Mouse (Mus musculus) cerebellum, postnatal 4 days (tissue): Measurements from ENCODE around the gene Gnb1l.
A peak's percentile ranks its signal among the peaks of the same experiment; 100 is the strongest.
"Not testable (repeated sequence)": the region's sequence is repeated elsewhere in the genome, so short reads cannot be mapped to it uniquely, and the experiment has no call there.

ENCODE experiments used
- DNase-seq, 2 experiments: peaks; one replicate each; pipeline ENCODE4 v3.0.0; 2022; ENCODE audit warnings: low spot score in 2 of 2, mixed read lengths in 1 of 2

Gene Gnb1l

GRCm38 (mm10) chr16:18483839-18484238 is 14.7 kb upstream of the Gnb1l start:
- DNase-seq: no peak

DNA sequence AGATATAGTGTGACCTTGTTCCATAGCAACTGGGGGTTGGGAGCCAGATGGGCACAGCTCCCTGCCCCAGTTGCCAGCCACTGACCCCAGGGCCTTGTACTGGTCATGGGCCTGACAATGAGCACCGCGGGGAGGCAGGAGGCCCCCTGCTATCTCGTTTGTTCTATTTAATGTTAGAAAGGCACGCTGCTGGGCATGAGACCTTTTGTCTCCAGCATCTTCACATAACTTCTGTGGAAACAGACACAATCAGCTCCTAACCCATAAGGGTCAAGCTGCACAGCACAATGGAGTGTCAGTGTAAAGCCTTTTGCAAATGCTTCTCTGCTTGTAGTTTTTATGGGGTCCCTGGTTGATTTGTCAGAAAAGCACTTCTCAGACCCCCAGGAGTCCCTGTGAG is 14.1 kb upstream of the Gnb1l start:
- DNase-seq: no peak

GRCm38 (mm10) chr16:18484794-18485435 is 13.6 kb upstream of the Gnb1l start:
- no peak for DNase-seq

DNA sequence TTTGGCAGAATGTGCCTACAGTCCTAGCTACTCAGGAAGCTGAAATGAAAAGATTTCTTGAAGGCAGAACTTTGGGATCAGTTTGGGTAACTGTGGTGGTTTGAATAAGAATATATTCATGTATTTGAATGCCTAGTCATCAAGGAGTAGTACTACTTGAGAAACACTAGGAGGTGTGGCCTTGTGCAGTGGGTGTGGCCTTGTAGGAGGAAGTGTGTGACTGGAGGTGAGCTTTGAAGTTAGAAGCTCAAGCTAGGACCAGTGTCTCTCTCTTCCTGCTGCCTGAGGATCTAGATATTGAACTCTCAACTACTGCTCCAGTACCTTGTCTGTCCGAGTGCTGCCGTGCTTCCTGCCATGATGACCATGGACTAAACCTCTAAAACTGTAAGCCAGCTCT is 12.4 kb upstream of the Gnb1l start:
- DNase-seq: no peak

- no peak for DNase-seq
These were observed 8.2 kb upstream of the Gnb1l start for GRCm38 (mm10) chr16:18490281-18490680.

- no peak for DNase-seq
These were observed 7.6 kb upstream of the Gnb1l start for GRCm38 (mm10) chr16:18490894-18491293.

- no peak for DNase-seq
These were observed 523 bp upstream of the Gnb1l start for GRCm38 (mm10) chr16:18497865-18498515.

DNA sequence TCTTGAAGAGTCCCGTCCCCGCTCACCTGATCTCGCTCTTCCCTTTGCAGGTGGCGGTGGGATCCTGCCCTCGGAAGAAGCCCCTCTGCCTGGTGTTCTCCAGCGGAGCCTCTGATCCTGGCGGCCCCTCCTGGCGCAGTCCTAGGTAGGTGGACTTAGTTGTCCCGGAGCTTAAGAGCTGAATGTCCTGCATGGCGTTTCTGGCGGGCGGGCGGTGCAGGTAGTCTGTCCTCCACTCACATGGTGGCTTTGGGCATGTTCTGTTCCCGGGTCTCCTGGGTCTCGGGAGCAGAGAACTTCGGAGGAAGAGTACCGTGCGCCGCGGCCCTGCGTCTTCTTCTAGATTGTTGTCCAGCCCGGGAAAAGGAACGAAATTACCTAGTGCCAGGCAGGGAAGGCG is 483 bp downstream of the Gnb1l start:
- no peak for DNase-seq

GRCm38 (mm10) chr16:18501531-18501930 is 3.0 kb downstream of the Gnb1l start:
- DNase-seq: no peak

DNA sequence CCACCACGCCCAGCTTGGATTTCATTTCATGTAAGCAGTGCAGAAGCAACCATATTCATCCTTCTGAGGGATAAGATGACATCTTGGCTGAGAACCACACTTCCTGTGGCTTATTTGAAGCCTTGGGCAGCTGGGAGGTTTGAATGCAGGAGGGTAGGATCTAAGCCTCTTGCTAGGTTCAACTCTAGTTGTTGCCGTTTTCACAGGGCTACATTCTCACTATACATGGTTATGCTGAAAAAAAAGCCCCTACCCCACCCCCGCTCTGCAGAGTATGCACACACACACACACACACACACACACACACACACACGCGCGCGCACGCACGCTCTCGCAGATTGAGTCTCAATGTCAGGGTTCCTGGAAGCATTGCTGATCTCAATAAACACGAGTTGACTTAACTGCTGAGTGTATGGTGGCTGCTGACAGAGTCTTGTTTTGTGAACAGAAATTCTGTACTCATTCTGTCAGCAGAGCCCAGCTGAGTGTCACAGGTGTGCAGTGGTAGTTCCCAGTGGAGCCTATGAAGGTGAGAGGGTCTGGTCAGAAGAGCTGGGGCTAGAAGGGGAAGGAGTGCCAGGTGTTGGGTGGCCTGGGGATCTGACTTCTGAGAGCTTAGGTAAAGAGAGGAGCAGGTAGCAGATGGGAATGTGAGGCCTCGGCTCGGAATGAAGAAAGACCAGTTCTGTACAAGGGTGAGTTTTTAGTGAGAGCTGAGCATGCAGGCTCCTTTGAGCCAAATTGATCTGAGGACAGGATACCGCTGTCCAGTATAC is 5.2 kb downstream of the Gnb1l start:
- no peak for DNase-seq

- no peak for DNase-seq
These were observed 8.1 kb downstream of the Gnb1l start for GRCm38 (mm10) chr16:18506524-18507199.

DNA sequence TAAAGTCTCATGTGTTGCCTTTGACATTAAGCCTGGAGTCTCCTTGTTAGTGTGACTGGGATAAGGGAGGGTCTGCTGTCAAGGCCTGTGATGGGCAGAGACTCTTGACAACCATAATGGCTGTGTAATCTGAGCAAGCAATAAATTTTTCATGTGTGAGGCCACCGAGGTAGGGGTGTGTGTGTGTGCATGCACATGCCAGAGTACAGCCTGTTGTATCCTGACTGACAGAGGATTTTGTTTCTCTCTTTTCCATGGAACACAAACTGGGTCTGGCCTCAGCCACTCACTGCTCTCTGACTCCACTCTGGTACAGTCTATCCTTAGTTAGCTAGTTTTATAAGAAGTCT is 8.7 kb downstream of the Gnb1l start:
- DNase-seq: no peak

- DNase-seq: no peak
These were observed 13.2 kb downstream of the Gnb1l start for GRCm38 (mm10) chr16:18511741-18512140.

- DNase-seq: no peak
These were observed 15.0 kb downstream of the Gnb1l start for GRCm38 (mm10) chr16:18513508-18513907.

DNA sequence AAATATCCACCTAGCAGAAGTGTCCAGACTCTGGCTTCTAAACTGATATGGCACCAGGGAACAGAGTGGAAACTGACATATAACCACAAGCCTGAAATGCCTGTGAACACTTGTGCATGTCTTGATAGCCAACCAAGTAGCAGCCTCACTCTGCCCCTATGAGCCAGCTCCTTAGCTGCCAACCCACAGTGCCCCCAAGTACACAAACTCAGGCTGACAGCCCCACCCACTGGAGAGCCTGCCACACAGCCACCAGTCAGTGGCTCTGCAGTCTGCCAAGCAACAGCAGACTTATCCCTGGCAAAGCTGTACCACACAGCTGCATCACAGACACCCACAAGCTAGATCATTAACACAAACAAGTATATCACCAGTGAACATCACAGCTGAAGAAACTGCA is 19.6 kb downstream of the Gnb1l start:
- peak in 1 of 2 experiments; percentile 22 for DNase-seq

DNA sequence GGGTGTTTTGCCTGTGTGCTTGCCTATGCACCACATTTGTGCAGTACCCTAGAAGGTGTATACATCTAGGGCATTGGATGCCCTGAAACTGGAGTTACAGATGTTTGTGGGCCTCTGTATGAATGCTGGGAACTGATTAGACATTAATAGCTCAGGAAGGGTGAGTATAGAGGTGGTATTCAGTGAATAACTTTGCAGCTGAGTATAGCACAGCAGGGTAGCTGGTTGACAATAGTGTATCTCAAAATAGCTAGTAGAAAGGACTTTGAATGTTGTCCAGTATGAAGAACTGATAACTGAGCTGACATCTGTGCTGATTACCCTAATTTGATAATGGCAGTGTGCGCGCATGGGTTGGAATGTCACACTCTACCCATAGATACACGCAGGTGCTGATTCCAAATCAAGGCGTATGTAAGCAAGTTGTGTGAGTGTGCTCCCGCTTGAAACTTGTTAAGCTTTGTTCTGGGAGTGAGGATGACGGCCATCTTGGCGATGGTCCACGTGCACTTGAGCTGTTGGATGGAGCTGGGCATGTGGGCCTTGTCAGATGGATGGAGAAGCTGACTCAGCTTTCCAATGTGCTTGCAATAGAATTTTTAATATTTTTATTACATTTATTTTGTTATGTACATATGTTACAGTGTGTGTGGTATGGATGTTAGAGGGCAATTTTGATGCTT is 25.2 kb downstream of the Gnb1l start:
- peak in 1 of 2 experiments; percentile 7 for DNase-seq

GRCm38 (mm10) chr16:18528656-18529055 is 30.1 kb downstream of the Gnb1l start:
- peak in 1 of 2 experiments; percentile 3 for DNase-seq

- DNase-seq: not testable (repeated sequence)
These were observed 34.5 kb downstream of the Gnb1l start for GRCm38 (mm10) chr16:18533061-18533460.

- no peak for DNase-seq
These were observed 39.0 kb downstream of the Gnb1l start for GRCm38 (mm10) chr16:18537407-18537990.

DNA sequence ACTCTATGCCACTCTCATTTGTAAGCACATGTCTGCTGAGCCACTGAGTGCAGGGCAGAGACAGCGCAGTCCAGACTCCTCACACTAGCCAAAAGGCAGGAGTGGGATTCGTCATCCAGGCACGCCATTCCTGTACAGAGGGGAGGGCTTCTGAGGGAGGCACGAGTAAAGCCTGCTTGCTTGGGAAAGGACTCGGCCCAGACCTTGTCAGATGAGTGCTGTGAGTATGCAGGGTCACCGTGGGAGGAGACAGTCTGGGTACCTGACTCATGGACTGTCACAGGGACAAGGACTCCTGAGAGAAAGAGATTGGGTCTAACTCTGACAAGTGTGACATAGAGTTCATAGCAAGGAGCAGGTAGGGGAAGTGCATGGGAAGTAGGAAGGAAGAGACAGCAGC is 40.8 kb downstream of the Gnb1l start:
- no peak for DNase-seq

DNA sequence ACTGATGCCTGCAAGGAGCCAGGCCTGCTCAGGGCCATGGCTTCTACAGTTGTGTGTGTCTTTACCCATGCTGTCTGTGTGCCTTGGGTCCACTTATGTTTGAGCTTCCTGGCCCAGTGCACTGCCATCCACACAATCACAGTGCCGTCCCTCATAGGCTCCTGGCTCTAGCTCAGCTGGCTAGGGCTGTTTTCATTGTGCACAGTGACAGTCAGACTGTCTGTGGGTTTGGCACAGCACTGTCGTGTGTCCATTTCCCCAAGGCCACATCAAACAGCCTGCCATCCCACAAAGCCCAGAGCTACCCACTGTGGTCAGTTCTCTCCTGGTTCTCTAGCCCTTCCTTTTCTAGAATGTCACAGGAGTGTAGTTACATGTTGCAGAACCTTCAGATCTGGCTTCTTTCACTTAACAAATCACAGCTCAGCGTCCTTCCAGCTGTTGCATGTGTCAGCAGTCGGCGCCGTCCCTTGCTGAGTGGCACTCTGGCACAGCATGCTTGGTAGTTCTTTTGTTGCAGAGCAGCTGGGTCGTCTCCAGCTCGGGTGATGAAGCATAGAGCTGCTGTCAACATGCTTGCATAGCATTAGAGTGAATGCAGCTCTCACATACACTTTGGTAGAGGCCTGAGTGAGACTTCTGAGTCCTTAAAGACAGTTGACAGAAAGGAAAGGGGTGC is 44.8 kb downstream of the Gnb1l start:
- no peak for DNase-seq
